Mouse (Mus musculus): Measurements from ENCODE around the gene Prkcq. TPM values are rescaled to one million over a fixed set of nuclear protein-coding genes. Genes with fewer than 3 reads are reported as not detected.

Prkcq gene
- polyA plus RNA-seq, 1 experiment from 2014 or later = 2.7 TPM

DNA sequence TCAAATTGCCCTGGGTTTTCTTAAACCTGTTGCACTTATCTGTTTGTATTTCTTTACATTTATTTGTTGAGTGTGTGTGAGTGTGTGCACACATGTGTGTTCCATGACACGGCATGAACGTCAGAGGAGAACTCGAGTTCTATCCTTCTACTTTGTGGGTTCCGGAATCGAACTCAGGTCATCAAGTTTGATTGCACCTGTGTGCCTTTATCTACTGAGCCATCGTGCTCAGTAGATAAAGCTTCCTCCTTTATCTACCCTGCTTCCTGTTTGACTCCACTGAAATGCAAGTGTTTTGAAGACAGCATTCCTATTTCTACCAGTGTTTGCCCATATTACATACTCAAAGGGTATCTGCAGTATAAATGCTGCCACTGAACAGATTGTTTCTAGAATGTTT is 33.8 kb downstream of the Prkcq start:
- no peak overlapping the region for H3K9ac ChIP-seq (replicated peaks)
- H3K27me3 ChIP-seq = no peaks in the 10 kb centered on the region
- 94% methylated on average over 6 of the region's 6 CpGs for WGBS
- H3K4me2 ChIP-seq (replicated peaks) = no peak overlapping the region
- H3K36me3 ChIP-seq = no peaks in the 10 kb centered on the region
- no peak for ATAC-seq
- no peak overlapping the region for H3K27ac ChIP-seq
- H3K9me3 ChIP-seq = no peaks in the 10 kb centered on the region
- no peaks in the 10 kb centered on the region; the same call in 1 of the 2 replicates for H3K4me1 ChIP-seq (replicated peaks)
- no peak overlapping the region for H3K4me3 ChIP-seq (replicated peaks)

- no peaks in the 10 kb centered on the region for H3K36me3 ChIP-seq
- no peak overlapping the region for H3K4me3 ChIP-seq (replicated peaks)
- H3K27ac ChIP-seq = no peak overlapping the region
- ATAC-seq = no peak
- H3K9ac ChIP-seq (replicated peaks) = no peak overlapping the region
- no peaks in the 10 kb centered on the region; the same call in 1 of the 2 replicates for H3K4me1 ChIP-seq (replicated peaks)
- no peaks in the 10 kb centered on the region for H3K9me3 ChIP-seq
- H3K4me2 ChIP-seq (replicated peaks) = no peak overlapping the region
- no peaks in the 10 kb centered on the region for H3K27me3 ChIP-seq
- WGBS = 88% methylated on average over 9 of the region's 9 CpGs
Measured at GRCm38 (mm10) chr2:11208263-11208662, 36.4 kb downstream of the Prkcq start.

- Histone ChIP-seq H3K4me1 (replicated peaks) (no peaks in the 10 kb centered on the region; the same call in 1 of the 2 replicates), H3K27me3 (no peaks in the 10 kb centered on the region), H3K9me3 (no peaks in the 10 kb centered on the region), H3K9ac (replicated peaks) (no peak overlapping the region), H3K4me3 (replicated peaks) (no peak overlapping the region), H3K27ac (no peak overlapping the region), H3K36me3 (no peaks in the 10 kb centered on the region), H3K4me2 (replicated peaks) (no peak overlapping the region)
- WGBS = 89% methylated on average over 6 of the region's 6 CpGs
- no peak for ATAC-seq
Measured at GRCm38 (mm10) chr2:11209335-11209734, 37.4 kb downstream of the Prkcq start.

DNA sequence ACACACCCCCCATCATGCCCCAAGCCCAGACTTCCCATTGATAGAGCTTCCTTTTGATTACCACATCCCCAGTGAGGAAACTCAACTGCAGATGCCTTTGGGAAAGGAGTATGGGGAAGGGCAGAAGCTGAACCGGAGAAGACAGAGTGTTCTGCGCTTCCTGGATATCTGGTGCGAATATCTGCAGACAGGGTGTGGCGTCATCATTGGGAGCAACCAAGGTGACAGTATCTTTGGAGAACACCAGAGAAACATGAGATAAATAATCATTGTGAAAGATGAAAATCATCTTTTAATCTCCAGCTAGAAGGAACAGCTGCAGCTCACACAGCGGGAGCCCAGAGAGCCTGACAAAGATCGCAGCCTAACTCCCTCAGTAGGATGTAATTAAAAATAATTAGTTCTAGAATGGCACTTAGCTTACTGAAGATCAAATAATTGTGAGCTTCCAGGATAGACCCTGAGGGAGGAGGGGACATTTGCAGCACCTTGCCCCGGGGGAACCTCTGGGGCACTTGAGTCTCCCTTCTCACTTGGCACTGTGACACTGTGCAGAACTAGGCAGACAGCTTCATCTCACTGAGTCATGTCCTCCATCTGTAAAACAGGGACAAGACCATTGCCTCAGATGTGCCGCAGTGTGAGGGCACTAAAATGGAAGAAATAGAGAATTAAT is 38.5 kb downstream of the Prkcq start:
- 67% methylated on average over 8 of the region's 8 CpGs for WGBS
- ATAC-seq = peak; percentile 76
- Histone ChIP-seq H3K4me3 (replicated peaks) (no peak overlapping the region), H3K9ac (replicated peaks) (no peak overlapping the region), H3K27ac (no peak overlapping the region), H3K9me3 (no peaks in the 10 kb centered on the region), H3K27me3 (no peaks in the 10 kb centered on the region), H3K36me3 (no peaks in the 10 kb centered on the region), H3K4me2 (replicated peaks) (no peak overlapping the region), H3K4me1 (replicated peaks) (no peaks in the 10 kb centered on the region; the same call in 1 of the 2 replicates)

DNA sequence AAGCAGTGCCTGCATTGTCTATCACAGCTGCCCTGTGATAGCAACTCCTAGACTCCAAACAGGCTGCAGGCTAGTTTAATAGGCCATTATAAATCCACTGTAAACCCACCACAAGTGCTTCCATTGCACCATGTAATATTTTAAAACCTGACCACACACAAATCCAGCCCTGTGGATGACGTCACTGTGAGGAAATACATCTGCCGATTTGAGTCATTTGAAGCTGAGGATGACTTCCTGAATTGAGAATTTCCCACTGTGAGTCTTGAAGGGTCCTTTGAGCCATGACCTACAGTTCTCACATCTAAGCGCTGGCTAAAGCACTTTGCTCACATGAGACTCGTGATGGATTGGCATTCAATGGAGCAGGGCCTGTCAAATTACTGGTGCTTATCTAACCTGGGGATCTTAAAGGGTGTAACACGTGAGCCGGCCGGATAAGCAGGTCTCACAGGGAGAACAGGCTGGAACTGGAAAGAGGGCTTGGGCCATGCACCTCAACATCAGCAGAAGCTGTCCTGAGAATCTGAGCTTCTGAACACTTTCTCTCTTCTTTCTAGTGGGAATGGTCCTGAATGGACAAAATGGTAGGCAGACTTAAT is 40.2 kb downstream of the Prkcq start:
- Histone ChIP-seq H3K9me3 (no peaks in the 10 kb centered on the region), H3K9ac (replicated peaks) (no peak overlapping the region), H3K4me2 (replicated peaks) (no peak overlapping the region), H3K4me3 (replicated peaks) (no peak overlapping the region), H3K27me3 (no peaks in the 10 kb centered on the region), H3K4me1 (replicated peaks) (no peaks in the 10 kb centered on the region; the same call in 1 of the 2 replicates), H3K36me3 (no peaks in the 10 kb centered on the region), H3K27ac (no peak overlapping the region)
- ATAC-seq = no peak
- WGBS = 72% methylated on average over 7 of the region's 7 CpGs

DNA sequence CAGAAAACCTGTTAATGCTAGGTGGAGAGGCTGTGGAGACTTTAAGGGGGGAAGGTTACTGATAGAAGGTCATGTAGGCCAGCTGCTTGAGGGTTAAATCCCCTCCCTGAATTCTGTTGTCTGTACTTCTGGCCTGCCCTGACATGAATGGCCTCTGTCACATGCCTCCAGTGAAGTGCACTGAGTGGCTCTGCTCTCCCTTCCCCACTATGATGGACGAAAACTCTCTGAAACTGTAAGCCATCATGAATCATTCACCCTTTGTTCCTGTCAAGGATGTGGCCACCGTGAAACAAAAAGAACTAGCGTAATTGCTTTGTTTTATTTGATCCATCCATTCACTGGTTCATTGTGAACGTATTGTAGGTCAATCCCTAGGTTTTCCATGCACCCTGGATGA is 44.5 kb downstream of the Prkcq start:
- H3K27ac ChIP-seq = no peak overlapping the region
- no peaks in the 10 kb centered on the region for H3K9me3 ChIP-seq
- H3K4me3 ChIP-seq (replicated peaks) = no peak overlapping the region
- H3K4me1 ChIP-seq (replicated peaks) = no peaks in the 10 kb centered on the region
- no peaks in the 10 kb centered on the region for H3K36me3 ChIP-seq
- no peak overlapping the region for H3K4me2 ChIP-seq (replicated peaks)
- no peak for ATAC-seq
- 84% methylated on average over 4 of the region's 4 CpGs for WGBS
- H3K27me3 ChIP-seq = no peaks in the 10 kb centered on the region
- no peak overlapping the region for H3K9ac ChIP-seq (replicated peaks)

DNA sequence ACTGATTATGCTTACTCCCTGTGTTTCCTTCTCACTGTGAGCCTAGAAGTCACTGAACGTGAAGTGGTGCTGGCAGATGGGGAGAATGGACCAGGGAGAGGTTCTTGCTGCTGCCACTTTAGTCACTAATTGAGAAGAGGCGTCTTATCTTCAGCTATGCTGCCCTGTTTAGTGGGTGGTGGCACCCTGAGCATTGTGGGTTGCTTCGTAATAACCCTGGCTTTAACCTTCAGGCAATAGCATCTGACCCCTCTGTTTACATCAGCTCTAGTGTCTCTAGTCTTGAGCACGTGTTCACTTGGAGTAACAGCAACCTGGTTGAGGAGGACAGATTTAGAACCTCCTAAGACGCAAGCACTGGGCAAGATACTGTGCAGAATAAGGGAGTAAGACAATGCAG is 44.9 kb downstream of the Prkcq start:
- no peak overlapping the region for H3K9ac ChIP-seq (replicated peaks)
- no peaks in the 10 kb centered on the region for H3K4me1 ChIP-seq (replicated peaks)
- WGBS = 87% methylated on average over 5 of the region's 5 CpGs
- H3K36me3 ChIP-seq = no peaks in the 10 kb centered on the region
- ATAC-seq = no peak
- no peak overlapping the region for H3K4me2 ChIP-seq (replicated peaks)
- H3K27ac ChIP-seq = no peak overlapping the region
- no peaks in the 10 kb centered on the region for H3K9me3 ChIP-seq
- H3K4me3 ChIP-seq (replicated peaks) = no peak overlapping the region
- no peaks in the 10 kb centered on the region for H3K27me3 ChIP-seq

- Histone ChIP-seq H3K4me1 (replicated peaks) (no peaks in the 10 kb centered on the region), H3K4me2 (replicated peaks) (no peak overlapping the region), H3K9me3 (no peaks in the 10 kb centered on the region), H3K9ac (replicated peaks) (no peak overlapping the region), H3K4me3 (replicated peaks) (no peak overlapping the region), H3K36me3 (no peaks in the 10 kb centered on the region), H3K27me3 (no peaks in the 10 kb centered on the region), H3K27ac (no peak overlapping the region)
- ATAC-seq = no peak
- 88% methylated on average over 5 of the region's 5 CpGs for WGBS
Measured at GRCm38 (mm10) chr2:11218122-11218521, 46.2 kb downstream of the Prkcq start.

GRCm38 (mm10) chr2:11219262-11219661 is 47.4 kb downstream of the Prkcq start:
- Histone ChIP-seq H3K4me2 (replicated peaks) (no peak overlapping the region), H3K27ac (no peak overlapping the region), H3K9ac (replicated peaks) (no peak overlapping the region), H3K27me3 (no peaks in the 10 kb centered on the region), H3K9me3 (no peaks in the 10 kb centered on the region), H3K36me3 (no peaks in the 10 kb centered on the region), H3K4me3 (replicated peaks) (no peak overlapping the region), H3K4me1 (replicated peaks) (no peaks in the 10 kb centered on the region)
- 95% methylated on average over 2 of the region's 2 CpGs for WGBS
- ATAC-seq = no peak

DNA sequence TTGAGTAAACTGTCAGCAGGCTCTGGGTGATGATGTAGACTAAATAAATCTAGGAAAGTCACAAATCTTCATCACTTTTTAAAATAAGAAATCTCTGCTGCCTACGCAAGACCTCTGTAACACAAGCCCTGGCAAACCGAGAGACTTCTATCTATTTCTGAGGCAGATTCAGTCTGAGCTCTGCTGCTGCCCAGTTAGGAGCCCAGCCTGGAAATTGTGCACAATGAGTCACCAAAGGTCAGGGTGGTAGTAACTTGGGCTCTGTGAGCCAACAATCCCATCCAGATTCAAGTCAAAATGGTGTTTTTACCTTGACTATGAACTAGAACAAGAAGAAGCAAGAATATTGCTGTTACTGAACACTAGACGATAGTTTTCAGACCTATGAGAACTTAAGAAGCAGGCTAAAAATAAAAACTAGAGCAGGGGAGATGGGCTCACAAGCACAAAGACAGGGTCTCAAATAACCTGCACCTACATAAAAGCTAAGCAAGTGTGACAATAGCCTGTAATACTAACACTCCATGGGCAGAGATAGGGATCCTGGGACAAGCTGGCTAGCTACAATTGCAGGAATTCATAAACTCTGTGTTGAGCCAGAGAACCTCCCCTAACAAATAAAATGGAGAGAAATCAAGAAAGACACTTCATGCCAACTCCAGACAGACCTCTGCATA is 53.0 kb downstream of the Prkcq start:
- Histone ChIP-seq H3K36me3 (no peaks in the 10 kb centered on the region), H3K4me3 (replicated peaks) (no peak overlapping the region), H3K27ac (no peak overlapping the region), H3K9ac (replicated peaks) (no peak overlapping the region), H3K4me2 (replicated peaks) (no peak overlapping the region), H3K4me1 (replicated peaks) (no peaks in the 10 kb centered on the region), H3K9me3 (no peaks in the 10 kb centered on the region), H3K27me3 (no peaks in the 10 kb centered on the region)
- ATAC-seq = no peak
- WGBS = 94% methylated on average over 3 of the region's 3 CpGs

- H3K4me1 ChIP-seq (replicated peaks) = no peaks in the 10 kb centered on the region
- H3K4me2 ChIP-seq (replicated peaks) = no peak overlapping the region
- ATAC-seq = no peak
- no peak overlapping the region for H3K27ac ChIP-seq
- no peak overlapping the region for H3K9ac ChIP-seq (replicated peaks)
- H3K27me3 ChIP-seq = no peaks in the 10 kb centered on the region
- WGBS = 84% methylated on average over 5 of the region's 5 CpGs
- no peaks in the 10 kb centered on the region for H3K36me3 ChIP-seq
- no peak overlapping the region for H3K4me3 ChIP-seq (replicated peaks)
- H3K9me3 ChIP-seq = no peaks in the 10 kb centered on the region
Measured at GRCm38 (mm10) chr2:11225485-11225876, 53.6 kb downstream of the Prkcq start.

- Histone ChIP-seq H3K4me3 (replicated peaks) (no peak overlapping the region), H3K9me3 (no peaks in the 10 kb centered on the region), H3K27ac (no peak overlapping the region), H3K4me1 (replicated peaks) (no peaks in the 10 kb centered on the region), H3K4me2 (replicated peaks) (no peak overlapping the region), H3K36me3 (no peaks in the 10 kb centered on the region), H3K9ac (replicated peaks) (no peak overlapping the region), H3K27me3 (no peaks in the 10 kb centered on the region)
- ATAC-seq = no peak
- 92% methylated on average over 7 of the region's 7 CpGs for WGBS
Measured at GRCm38 (mm10) chr2:11226555-11226954, 54.6 kb downstream of the Prkcq start.

Measured in midbrain, embryonic 13.5 days (tissue).